Mouse (Mus musculus): Measurements from ENCODE around the gene Kctd12. TPM values are rescaled to one million over a fixed set of nuclear protein-coding genes. Genes with fewer than 3 reads are reported as not detected.

Gene Kctd12
- total and polyA plus RNA-seq, 3 experiments, result not detected

- Histone ChIP-seq H3K9ac (ENCODE audit: control insufficient read depth, low read depth, low read length, poor library complexity, severe bottlenecking) (no peak overlapping the region), H3K27ac (ENCODE audit: control insufficient read depth, low read depth, low read length) (no peak overlapping the region), H3K4me3 (ENCODE audit: control insufficient read depth in 1 of 2, insufficient read depth in 1 of 2, low read depth in 2 of 2, low read length in 2 of 2) (no peak overlapping the region), H3K79me2 (ENCODE audit: control insufficient read depth, insufficient read depth, low read length, poor library complexity) (no peaks in the 10 kb centered on the region), H3K9me3 (replicated peaks; ENCODE audit: insufficient read depth, low read length) (no peaks in the 10 kb centered on the region), H3K27me3 (ENCODE audit: control insufficient read depth in 1 of 2, insufficient read depth in 2 of 2, low read length in 2 of 2) (peaks cover 0 to 4% of the 10 kb centered on the region in 2 experiments; a peak in 2 of 4 replicates), H3K4me1 (ENCODE audit: control insufficient read depth in 1 of 2, insufficient read depth in 2 of 2, low read length in 2 of 2) (no peaks in the 10 kb centered on the region), H3K36me3 (ENCODE audit: control insufficient read depth in 1 of 2, insufficient read depth in 2 of 2, low read length in 2 of 2) (no peaks in the 10 kb centered on the region)
- no peak for TF ChIP-seq KAT2A (conservative IDR thresholded peaks at IDR 0.05; ENCODE audit: low read depth, low read length)
- no peak for TF ChIP-seq POLR2AphosphoS2 (IDR thresholded peaks at IDR 0.05; ENCODE audit: low read length)
- no peak for TF ChIP-seq SMC3 (IDR thresholded peaks at IDR 0.05; ENCODE audit: low read depth, low read length)
- TF ChIP-seq USF1 (IDR thresholded peaks at IDR 0.05; ENCODE audit: low read depth, low read length), result no peak
- no peak for TF ChIP-seq GATA1 (IDR thresholded peaks at IDR 0.05; ENCODE audit: low read depth, low read length)
- TF ChIP-seq MYC (IDR thresholded peaks at IDR 0.05; ENCODE audit: low read depth, low read length), result no peak
- no peak for TF ChIP-seq EP300 (IDR thresholded peaks at IDR 0.05; ENCODE audit: low read depth in 1 of 2, low read length in 2 of 2)
- DNase-seq (ENCODE audit: low read depth, low spot score), result no peak
These were observed 51.5 kb downstream of the Kctd12 start for GRCm38 (mm10) chr14:102930933-102931332.

GRCm38 (mm10) chr14:102929545-102929944 is 52.9 kb downstream of the Kctd12 start:
- no peaks in the 10 kb centered on the region for H3K36me3 ChIP-seq (ENCODE audit: control insufficient read depth in 1 of 2, insufficient read depth in 2 of 2, low read length in 2 of 2)
- H3K27ac ChIP-seq (ENCODE audit: control insufficient read depth, low read depth, low read length), result no peak overlapping the region
- no peak for DNase-seq (ENCODE audit: low read depth, low spot score)
- H3K9me3 ChIP-seq (replicated peaks; ENCODE audit: insufficient read depth, low read length), result no peaks in the 10 kb centered on the region
- no peaks in the 10 kb centered on the region for H3K79me2 ChIP-seq (ENCODE audit: control insufficient read depth, insufficient read depth, low read length, poor library complexity)
- H3K4me3 ChIP-seq (ENCODE audit: control insufficient read depth in 1 of 2, insufficient read depth in 1 of 2, low read depth in 2 of 2, low read length in 2 of 2), result no peak overlapping the region
- TF ChIP-seq SIN3A (IDR thresholded peaks at IDR 0.05; ENCODE audit: low read length) (no peak), MAZ (IDR thresholded peaks at IDR 0.05; ENCODE audit: low read depth, low read length) (no peak), MEF2A (IDR thresholded peaks at IDR 0.05; ENCODE audit: extremely low read depth, insufficient replicate concordance, low read depth, low read length, poor library complexity, severe bottlenecking) (no peak), ZMIZ1 (IDR thresholded peaks at IDR 0.05; ENCODE audit: low read depth, low read length) (no peak), SMC3 (IDR thresholded peaks at IDR 0.05; ENCODE audit: low read depth, low read length) (no peak)
- no peak overlapping the region for H3K9ac ChIP-seq (ENCODE audit: control insufficient read depth, low read depth, low read length, poor library complexity, severe bottlenecking)
- no peaks in the 10 kb centered on the region for H3K4me1 ChIP-seq (ENCODE audit: control insufficient read depth in 1 of 2, insufficient read depth in 2 of 2, low read length in 2 of 2)
- H3K27me3 ChIP-seq (ENCODE audit: control insufficient read depth in 1 of 2, insufficient read depth in 2 of 2, low read length in 2 of 2), result peaks cover 0 to 4% of the 10 kb centered on the region in 2 experiments; a peak in 2 of 4 replicates

GRCm38 (mm10) chr14:102927847-102928466 is 54.5 kb downstream of the Kctd12 start:
- Histone ChIP-seq H3K9me3 (replicated peaks; ENCODE audit: insufficient read depth, low read length) (no peaks in the 10 kb centered on the region), H3K27me3 (ENCODE audit: control insufficient read depth in 1 of 2, insufficient read depth in 2 of 2, low read length in 2 of 2) (peaks cover 0 to 4% of the 10 kb centered on the region in 2 experiments; a peak in 1 of 4 replicates), H3K27ac (ENCODE audit: control insufficient read depth, low read depth, low read length) (no peak overlapping the region), H3K4me1 (ENCODE audit: control insufficient read depth in 1 of 2, insufficient read depth in 2 of 2, low read length in 2 of 2) (no peaks in the 10 kb centered on the region), H3K9ac (ENCODE audit: control insufficient read depth, low read depth, low read length, poor library complexity, severe bottlenecking) (no peak overlapping the region), H3K36me3 (ENCODE audit: control insufficient read depth in 1 of 2, insufficient read depth in 2 of 2, low read length in 2 of 2) (no peaks in the 10 kb centered on the region), H3K4me3 (ENCODE audit: control insufficient read depth in 1 of 2, insufficient read depth in 1 of 2, low read depth in 2 of 2, low read length in 2 of 2) (no peak overlapping the region), H3K79me2 (ENCODE audit: control insufficient read depth, insufficient read depth, low read length, poor library complexity) (no peaks in the 10 kb centered on the region)
- DNase-seq (ENCODE audit: low read depth, low spot score), result no peak
- TF ChIP-seq E2F4 (IDR thresholded peaks at IDR 0.05; ENCODE audit: borderline replicate concordance, low read depth, low read length) (no peak), ETS1 (IDR thresholded peaks at IDR 0.05; ENCODE audit: low read depth, low read length) (no peak), MEF2A (IDR thresholded peaks at IDR 0.05; ENCODE audit: extremely low read depth, insufficient replicate concordance, low read depth, low read length, poor library complexity, severe bottlenecking) (no peak), MYC (IDR thresholded peaks at IDR 0.05; ENCODE audit: low read depth, low read length) (no peak), ELF1 (IDR thresholded peaks at IDR 0.05; ENCODE audit: low read depth, low read length) (no peak), POLR2AphosphoS2 (IDR thresholded peaks at IDR 0.05; ENCODE audit: low read length) (no peak), GABPA (IDR thresholded peaks at IDR 0.05; ENCODE audit: low read depth, low read length) (no peak), TAL1 (IDR thresholded peaks at IDR 0.05; ENCODE audit: low read length) (no peak), SMC3 (IDR thresholded peaks at IDR 0.05; ENCODE audit: low read depth, low read length) (no peak), NELFE (IDR thresholded peaks at IDR 0.05; ENCODE audit: low read depth, low read length) (no peak)
